Mouse (Mus musculus) brain, embryonic 14.5 days (tissue): ENCODE data around the gene Rnf19b. TPM values are rescaled to one million over a fixed set of nuclear protein-coding genes. Genes with fewer than 3 reads are reported as not detected.

Experiments
- DNase-seq: peaks from one replicate; pipeline ENCODE4 v3.0.0-alpha.2; 2011; ENCODE audit warnings: low read depth
- CTCF ChIP-seq: fragments of 200-500 bp; IDR thresholded peaks from 2 replicates; pipeline ENCODE4 v1.5.1; 2012; ENCODE audit warnings: inconsistent platforms, mild to moderate bottlenecking, moderate library complexity, borderline replicate concordance; ENCODE audit not compliant: insufficient read depth, insufficient read length; ENCODE audit errors: extremely low read depth
- POLR2A ChIP-seq: fragments of 200-500 bp; IDR thresholded peaks from 2 replicates; pipeline ENCODE4 v1.6.1; 2012; ENCODE audit warnings: mild to moderate bottlenecking, inconsistent platforms, borderline replicate concordance; ENCODE audit not compliant: poor library complexity, insufficient read depth, insufficient read length, severe bottlenecking; ENCODE audit errors: extremely low read depth
- polyA plus RNA-seq: library from polyadenylated mRNA; depleted of rRNA; stranded (reverse); fragments of >200 nt; gene quantifications from 2 replicates; pipeline ENCODE4 v1.2.3, GENCODE M21; 2012; rRNA removed

Rnf19b gene
- 73.0 and 84.4 TPM in 2 replicates for polyA plus RNA-seq

DNA sequence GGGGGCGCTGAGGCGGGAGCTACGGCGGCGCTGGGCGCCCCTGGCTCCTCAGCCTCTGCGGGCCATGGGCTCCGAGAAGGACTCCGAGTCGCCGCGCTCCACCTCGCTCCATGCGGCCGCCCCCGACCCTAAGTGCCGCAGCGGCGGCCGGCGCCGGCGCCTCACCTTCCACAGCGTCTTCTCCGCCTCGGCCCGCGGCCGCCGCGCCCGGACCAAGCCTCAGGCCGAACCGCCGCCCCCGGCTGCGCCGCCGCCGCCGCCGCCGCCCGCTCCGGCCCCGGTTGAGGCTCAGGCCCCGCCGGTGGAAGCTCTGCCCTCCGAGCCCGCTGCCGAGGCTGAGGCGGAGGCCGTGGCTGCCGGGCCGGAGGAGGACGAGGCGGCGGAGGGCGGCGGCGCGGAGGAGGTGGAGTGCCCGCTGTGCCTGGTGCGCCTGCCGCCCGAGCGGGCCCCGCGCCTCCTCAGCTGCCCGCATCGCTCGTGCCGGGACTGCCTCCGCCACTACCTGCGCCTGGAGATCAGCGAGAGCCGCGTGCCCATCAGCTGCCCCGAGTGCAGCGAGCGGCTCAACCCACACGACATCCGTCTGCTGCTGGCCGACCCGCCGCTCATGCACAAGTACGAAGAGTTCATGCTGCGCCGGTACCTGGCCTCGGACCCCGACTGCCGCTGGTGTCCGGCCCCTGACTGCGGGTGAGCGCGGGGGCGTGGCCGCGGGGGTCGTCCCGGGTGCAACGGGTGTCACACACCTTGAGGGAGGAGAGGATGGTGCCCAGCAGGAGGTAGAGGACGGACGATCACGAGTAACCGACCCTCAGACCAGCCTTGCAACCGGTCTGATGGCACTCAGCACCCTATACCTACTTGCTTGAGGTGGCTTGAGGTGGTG, at the start of gene Rnf19b:
TSS of gene Rnf19b (plus strand) at position 65 of the 886 bp plus-strand sequence.
- peak; percentile 50 for DNase-seq
- TF ChIP-seq CTCF (no peak), POLR2A (no peak)

DNA sequence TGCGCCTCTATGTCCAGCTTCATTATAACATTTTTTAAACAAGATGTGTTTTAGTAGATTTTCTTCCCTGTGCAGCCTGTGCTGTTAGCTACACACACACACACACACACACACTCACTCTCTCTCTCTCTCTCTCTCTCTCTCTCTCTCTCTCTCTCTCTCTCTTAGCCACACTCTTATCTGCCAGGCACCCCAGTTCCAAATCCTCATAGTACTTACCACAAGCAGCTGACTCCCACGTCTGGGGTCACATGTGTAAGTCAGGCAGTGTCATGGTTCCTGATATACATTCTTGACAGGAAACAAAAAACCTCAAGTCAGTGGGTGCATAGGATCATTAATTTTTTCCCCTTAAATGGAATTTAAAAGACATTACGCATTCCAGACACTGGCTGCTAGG, 49.4 kb upstream of the Rnf19b start:
- no peak for DNase-seq
- TF ChIP-seq CTCF, result no peak
- no peak for TF ChIP-seq POLR2A

GRCm38 (mm10) chr4:129009521-129009920, 48.5 kb upstream of the Rnf19b start:
- DNase-seq, result no peak
- TF ChIP-seq POLR2A (no peak), CTCF (no peak)

DNA sequence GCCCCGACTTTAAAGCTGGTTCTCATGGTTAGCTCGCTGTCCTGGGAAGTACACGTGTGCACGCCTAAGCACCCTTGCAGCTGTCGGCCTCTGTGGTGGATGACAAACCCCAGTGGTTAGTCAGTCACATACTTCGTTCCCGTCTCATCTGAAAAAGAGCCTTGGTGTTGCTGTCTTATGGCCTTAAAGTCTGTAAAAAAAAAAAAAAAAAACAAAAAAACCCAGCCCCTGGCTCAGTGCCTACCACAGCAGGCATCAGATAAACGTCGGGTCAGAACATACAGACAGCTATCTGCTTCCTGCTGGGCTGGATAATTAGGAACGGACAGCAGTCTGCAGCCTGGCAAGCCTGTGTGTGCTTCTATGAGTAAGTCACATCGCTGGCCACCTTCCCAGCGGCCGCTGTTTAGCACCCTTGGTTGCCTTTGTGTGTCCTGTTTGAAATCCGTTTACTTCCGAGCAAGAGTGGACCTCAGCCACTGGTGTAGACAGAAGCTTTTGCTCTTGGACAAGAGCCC, 46.4 kb upstream of the Rnf19b start:
- DNase-seq, result peak; percentile 86
- no peak for TF ChIP-seq CTCF
- no peak for TF ChIP-seq POLR2A

DNA sequence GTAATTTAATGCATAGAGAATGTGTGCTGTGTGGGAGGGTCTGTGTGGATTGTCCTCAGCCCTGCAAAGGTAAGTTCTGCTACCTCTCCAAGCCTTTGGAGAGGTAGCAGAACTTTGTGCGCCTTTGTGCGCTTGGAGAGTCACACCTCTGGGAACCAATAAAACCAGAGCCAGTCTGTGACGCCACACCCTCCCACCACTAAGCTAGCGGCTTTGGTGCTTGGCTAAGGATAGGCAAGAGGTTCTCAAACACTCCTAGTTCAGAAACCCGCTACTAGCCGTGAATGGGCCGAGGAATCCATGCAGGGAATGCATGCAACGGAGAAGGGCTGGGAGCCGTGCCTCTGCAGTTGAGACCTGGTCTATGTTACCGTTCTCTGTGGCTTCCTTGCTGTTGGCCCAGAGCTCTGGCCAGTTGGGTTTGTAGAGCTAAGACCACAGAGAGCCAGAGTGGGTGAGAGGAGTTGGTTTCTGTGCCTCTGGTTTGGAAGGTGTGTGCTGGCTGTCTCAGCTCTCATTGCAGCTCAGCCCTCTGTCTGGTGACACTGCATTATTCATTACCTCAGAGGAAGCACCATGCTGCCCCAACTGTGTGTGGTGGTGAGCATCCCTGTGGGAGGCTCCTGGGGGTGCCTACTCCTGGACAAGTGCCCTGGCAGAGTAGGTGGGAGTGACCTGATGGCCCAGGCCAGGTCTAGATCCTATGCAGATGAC, 44.8 kb upstream of the Rnf19b start:
- DNase-seq, result no peak
- TF ChIP-seq CTCF (no peak), POLR2A (no peak)

GRCm38 (mm10) chr4:129016329-129016728, 41.7 kb upstream of the Rnf19b start:
- DNase-seq, result no peak
- no peak for TF ChIP-seq POLR2A
- TF ChIP-seq CTCF, result no peak

GRCm38 (mm10) chr4:129017150-129017549, 40.9 kb upstream of the Rnf19b start:
- DNase-seq, result no peak
- TF ChIP-seq POLR2A (no peak), CTCF (no peak)

- DNase-seq, result no peak
- TF ChIP-seq POLR2A (no peak), CTCF (no peak)
These were observed 39.2 kb upstream of the Rnf19b start for GRCm38 (mm10) chr4:129018788-129019435.

GRCm38 (mm10) chr4:129019788-129020187, 38.3 kb upstream of the Rnf19b start:
- TF ChIP-seq POLR2A, result no peak
- TF ChIP-seq CTCF, result no peak
- peak; percentile 35 for DNase-seq

DNA sequence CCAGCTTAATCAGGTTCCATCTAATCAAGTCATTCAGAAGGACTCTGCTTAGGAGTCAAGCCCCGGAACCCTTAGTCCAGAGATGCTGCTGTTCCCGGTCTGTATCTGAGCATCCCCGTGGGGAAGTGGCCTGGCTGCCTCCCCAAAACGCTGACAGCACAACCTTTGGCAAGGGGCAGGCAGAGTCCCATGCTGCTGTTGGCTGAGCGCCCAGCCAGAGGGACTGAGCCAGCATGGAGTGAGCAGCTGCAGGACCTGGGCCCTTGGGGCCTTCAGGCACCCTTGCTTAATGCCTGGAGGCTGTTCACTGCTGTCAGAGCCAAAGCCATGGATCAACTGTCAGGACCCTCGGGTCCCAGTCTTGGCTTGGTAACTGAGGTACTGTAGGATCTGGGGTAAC, 37.6 kb upstream of the Rnf19b start:
- DNase-seq, result peak; percentile 81
- no peak for TF ChIP-seq POLR2A
- TF ChIP-seq CTCF, result no peak

GRCm38 (mm10) chr4:129021426-129021825, 36.6 kb upstream of the Rnf19b start:
- TF ChIP-seq POLR2A, result no peak
- TF ChIP-seq CTCF, result no peak
- no peak for DNase-seq

DNA sequence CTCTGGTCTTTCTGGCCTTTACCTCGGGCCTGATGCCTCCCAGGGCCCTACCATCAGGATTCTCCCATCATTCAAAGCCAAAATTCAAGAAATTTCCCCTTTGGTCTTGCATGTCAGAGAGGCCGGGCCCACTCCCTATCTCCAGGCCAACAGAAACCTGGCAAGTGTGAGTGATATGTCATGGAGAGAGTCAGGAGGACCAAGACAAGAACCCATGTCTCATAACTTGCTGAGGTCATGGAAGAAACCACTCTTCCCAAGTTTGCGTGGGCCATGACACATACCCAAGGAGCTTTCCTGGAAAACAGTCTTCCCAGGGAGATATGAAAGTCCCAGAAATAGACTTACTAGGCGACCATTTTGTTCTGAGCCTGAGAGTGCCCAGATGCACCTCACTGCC, 36.2 kb upstream of the Rnf19b start:
- TF ChIP-seq POLR2A (no peak), CTCF (no peak)
- DNase-seq, result no peak
